Mouse (Mus musculus): ENCODE data around the gene Inpp5k.
"Not testable (repeated sequence)": the region's sequence is repeated elsewhere in the genome, so short reads cannot be mapped to it uniquely, and the experiment has no call there.

The Inpp5k gene

DNA sequence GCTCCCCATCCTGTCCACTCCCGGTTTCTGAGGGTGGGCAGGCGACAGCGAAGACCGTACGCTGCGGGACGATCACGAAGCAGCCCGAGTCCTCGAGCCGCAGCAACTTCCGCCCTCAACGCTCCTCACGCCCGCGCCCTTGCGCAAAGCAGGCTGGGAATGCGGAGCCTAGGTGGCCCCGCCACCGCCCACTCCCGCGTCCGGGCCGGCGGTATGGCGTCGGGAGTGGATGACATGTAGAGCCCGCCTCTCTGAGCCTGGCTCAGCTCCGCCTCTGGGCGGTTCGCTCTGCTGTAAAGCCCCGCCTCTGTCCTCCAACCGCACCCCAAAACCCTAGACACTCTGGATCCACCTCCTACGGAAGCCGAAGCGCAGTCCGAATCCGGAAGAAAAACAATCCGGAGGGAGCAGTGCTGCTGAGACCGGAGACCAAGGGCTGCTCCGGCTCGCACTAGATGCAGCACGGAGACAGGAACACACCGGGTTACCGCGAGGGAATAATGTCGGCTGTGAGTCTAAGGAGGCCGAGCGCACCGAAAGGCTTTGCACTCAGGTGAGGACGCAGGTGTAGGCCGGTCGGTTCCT, at the start of gene Inpp5k:
TSS of gene Inpp5k (plus strand) at position 344 of the 585 bp plus-strand sequence.
- DNase-seq (ENCODE audit: low spot score in 2 of 2): peak; percentile 94 to 95

GRCm38 (mm10) chr11:75581495-75582149, 49.2 kb upstream of the Inpp5k start:
- DNase-seq (ENCODE audit: low spot score in 2 of 2): no peak

DNA sequence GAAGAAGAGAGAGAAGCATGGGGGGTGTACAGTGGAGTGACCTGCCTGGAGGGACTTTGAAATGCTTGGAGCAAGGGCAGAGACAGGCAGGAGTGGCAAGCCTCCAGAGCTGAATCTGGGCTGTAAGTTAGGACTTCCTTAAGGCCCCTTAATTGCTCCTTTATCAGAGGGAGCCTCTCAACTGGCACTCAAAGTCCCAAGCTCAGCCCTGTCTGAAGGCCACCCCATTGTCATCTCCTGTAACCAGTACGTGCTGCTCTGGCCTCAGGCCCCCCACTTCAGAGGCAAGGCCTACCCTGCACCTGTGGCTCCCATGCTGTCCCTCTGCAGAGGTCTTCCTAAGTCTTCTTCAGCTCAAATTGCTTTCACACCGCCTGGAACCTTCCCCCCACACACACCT, 47.3 kb upstream of the Inpp5k start:
- DNase-seq (ENCODE audit: low spot score in 2 of 2): no peak

GRCm38 (mm10) chr11:75585061-75585460, 45.7 kb upstream of the Inpp5k start:
- DNase-seq (ENCODE audit: low spot score in 2 of 2): no peak

- no peak for DNase-seq (ENCODE audit: low spot score in 2 of 2)
These were observed 44.8 kb upstream of the Inpp5k start for GRCm38 (mm10) chr11:75585978-75586377.

DNA sequence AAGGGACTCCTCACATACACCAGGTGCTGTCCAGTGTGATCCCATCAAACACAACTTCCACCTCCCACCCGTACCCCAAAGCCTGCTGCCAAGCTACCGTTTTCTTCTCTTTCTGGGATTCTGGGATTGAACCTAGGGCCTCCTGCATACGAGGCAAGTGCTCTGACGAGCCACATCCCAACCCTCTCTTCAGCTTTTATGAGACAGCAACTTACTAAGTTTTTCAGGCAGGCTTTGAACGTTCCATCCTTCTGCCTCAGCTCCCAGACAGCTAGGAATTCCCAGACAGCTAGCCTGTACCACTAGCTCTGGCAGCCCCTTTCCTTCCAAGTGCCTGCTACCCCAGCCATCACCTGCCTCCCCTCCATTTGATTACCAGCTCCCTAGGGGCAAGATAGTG, 43.8 kb upstream of the Inpp5k start:
- DNase-seq (ENCODE audit: low spot score in 2 of 2): no peak

GRCm38 (mm10) chr11:75587493-75588284, 43.1 kb upstream of the Inpp5k start, which contains the start of gene Pitpna:
Pitpna (plus strand) TSS chr11:75588097.
- DNase-seq (ENCODE audit: low spot score in 2 of 2): peak; percentile 93 to 95

DNA sequence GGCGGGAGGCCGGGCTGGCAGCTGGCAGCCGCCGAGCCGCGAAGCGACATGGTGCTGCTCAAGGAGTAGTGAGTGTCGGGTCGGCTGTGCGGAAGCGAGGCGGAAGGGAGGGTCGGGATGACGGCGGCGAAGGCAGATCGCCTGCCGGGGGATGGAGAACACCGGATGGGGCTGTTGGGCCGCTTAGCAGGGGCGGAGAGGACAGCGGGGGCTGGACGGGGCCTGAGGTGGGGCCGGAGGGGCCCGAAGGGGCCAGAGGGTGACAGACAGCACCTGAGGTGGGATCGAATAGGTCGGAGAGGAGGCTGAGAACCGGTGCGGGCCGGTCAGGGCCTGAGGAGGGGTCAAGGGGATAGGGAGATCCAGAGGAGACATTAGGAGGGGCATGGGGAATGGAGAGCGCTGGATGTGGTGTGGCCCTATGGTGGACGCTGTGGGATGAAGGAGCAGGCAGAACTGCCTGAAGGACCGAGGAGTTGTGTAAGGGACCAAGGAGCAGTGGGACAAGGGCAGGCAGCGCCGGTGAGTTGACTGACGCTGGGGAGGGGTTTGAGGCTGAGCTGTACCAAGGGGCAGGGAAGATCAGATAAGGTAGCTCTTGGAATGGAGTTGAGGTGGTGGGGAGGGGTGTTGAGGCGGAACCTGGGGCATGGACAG, 42.4 kb upstream of the Inpp5k start:
- DNase-seq (ENCODE audit: low spot score in 2 of 2): no peak

DNA sequence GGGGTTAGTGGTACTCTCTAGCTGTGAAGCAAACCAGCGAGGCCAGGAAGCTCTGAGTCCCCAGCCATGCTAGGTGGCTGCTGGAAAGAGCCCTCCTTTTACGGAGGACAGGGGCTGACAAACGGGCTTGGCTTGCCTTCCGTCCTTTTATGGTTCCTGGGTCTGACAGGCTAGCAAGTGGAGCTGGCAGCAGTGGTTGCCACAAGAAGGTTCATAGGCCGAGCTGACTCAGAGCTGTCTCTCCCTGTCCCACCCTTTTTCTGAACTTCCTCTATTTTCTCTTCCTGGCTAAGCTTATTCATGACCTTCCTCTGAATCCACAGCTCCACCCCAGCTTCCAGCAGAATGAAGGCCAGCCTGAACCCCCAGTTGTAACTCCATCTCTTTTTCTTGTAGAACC, 38.2 kb upstream of the Inpp5k start:
- DNase-seq (ENCODE audit: low spot score in 2 of 2): no peak

GRCm38 (mm10) chr11:75594431-75594830, 36.4 kb upstream of the Inpp5k start:
- DNase-seq (ENCODE audit: low spot score in 2 of 2): no peak

DNA sequence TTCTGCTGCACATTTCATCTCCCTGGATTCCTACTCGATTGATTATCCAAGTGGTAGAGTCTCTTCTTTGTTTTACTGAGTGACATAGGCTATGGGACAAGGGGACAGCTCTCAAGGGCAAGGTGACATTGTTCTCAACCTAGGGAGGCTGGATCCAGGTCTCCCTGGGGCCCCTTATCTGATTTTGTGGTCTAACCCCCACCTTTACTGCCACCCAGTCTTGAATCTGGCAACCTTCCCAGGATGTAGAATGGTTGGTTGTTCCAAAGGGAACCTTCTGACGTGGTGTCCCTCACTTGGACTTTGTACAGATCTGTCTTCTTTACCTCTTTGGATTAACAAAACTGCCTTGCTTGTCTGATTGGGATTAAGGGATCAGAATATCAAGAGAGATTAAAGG, 35.4 kb upstream of the Inpp5k start:
- DNase-seq (ENCODE audit: low spot score in 2 of 2): no peak

DNA sequence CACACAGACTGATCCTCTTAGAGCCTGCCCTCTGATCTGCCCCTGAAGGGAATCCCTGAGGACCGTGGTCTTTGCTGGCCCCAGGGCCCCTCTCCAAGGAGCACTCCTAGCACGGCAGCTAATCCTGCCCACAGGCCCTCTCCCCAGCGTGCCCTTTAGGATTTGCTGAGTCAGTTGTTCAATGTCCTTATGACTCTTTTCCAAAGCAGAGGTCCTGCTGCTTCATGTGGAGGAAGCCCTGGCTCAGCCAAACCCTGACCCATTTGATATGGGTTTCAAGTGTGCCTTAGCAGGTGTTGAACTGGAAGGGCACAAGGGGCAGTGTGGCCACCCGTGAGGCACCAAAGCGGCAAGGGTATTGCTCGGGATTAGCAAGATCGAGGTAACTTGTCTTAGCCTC, 35.0 kb upstream of the Inpp5k start:
- DNase-seq (ENCODE audit: low spot score in 2 of 2): no peak

GRCm38 (mm10) chr11:75596726-75597255, 34.0 kb upstream of the Inpp5k start:
- no peak for DNase-seq (ENCODE audit: low spot score in 2 of 2)

DNA sequence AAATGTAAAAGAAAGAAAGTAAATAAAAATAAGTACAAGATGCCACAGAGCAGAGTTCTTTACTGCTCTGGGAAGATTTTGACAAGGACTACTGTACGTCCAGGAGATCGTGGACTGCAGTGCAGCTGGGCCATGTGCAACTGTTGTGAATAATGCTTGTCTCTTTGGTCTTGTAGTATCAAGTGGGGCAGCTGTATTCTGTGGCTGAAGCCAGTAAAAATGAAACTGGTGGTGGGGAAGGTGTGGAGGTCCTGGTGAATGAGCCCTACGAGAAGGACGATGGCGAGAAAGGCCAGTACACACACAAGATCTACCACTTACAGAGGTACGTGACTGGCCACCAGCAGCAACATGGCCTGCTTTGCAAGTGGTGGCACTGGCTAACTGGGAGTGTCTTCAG, 32.8 kb upstream of the Inpp5k start:
- DNase-seq (ENCODE audit: low spot score in 2 of 2): no peak

GRCm38 (mm10) chr11:75599802-75600201, 31.0 kb upstream of the Inpp5k start:
- DNase-seq (ENCODE audit: low spot score in 2 of 2): not testable (repeated sequence)

DNA sequence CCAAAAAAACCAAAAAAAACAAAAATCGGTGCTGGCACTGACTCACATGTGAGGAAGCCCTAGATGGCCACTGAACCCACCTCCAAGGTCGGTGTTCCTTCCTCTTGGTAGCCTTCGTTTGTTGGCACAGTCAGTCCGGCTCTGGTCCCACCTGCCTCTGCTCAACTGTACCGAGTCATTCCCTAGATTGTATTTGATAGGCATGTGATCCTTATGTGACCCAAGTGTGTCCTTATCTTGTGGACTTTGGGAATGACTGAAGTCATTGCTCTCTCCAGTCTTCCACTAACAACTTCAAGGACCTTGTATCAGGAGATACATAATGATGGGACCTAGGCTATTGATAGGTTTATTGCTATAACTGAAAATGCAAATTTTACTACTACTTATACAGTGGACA, 26.0 kb upstream of the Inpp5k start:
- no peak for DNase-seq (ENCODE audit: low spot score in 2 of 2)

GRCm38 (mm10) chr11:75605318-75605717, 25.5 kb upstream of the Inpp5k start:
- DNase-seq (ENCODE audit: low spot score in 2 of 2): no peak

GRCm38 (mm10) chr11:75608776-75609175, 22.0 kb upstream of the Inpp5k start:
- DNase-seq (ENCODE audit: low spot score in 2 of 2): no peak

GRCm38 (mm10) chr11:75610021-75610420, 20.8 kb upstream of the Inpp5k start:
- DNase-seq (ENCODE audit: low spot score in 2 of 2): no peak

GRCm38 (mm10) chr11:75614769-75615168, 16.0 kb upstream of the Inpp5k start:
- no peak for DNase-seq (ENCODE audit: low spot score in 2 of 2)

DNA sequence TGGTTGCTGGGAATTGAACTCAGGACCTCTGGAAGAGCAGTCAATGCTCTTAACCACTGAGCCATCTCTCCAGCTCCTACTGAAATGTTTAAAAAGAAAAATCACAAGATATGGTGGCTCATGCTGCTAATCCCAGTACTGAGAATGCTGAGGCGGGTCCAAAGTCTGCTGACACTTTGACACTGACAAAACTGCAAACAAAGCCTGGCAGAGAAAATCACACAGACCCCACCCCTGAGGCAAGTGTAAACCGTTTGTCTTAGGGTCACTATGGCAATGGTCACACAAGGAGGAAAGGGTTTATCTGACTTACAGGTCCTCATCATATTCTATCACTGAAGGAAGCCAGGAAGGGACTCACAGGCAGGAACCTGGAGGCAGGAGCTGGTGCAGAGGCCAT, 15.2 kb upstream of the Inpp5k start:
- DNase-seq (ENCODE audit: low spot score in 2 of 2): no peak

- no peak for DNase-seq (ENCODE audit: low spot score in 2 of 2)
These were observed 11.7 kb upstream of the Inpp5k start for GRCm38 (mm10) chr11:75619133-75619532.
